Mouse (Mus musculus) splenic B cell, adult 2 months (primary cell): ENCODE results near the gene Cmpk1.

ENCODE experiments used
- DNase-seq: peaks from one replicate; pipeline ENCODE4 v3.0.0-alpha.2; 2011; ENCODE audit warnings: low read depth, low spot score
- H3K27me3 ChIP-seq: 2 replicates; pipeline ENCODE4 v1.6.1; 2012; ENCODE audit warnings: mild to moderate bottlenecking, low read length, moderate library complexity, mixed read lengths; ENCODE audit not compliant: control insufficient read depth, poor library complexity, insufficient read depth, severe bottlenecking
- H3K36me3 ChIP-seq: 2 replicates; pipeline ENCODE4 v1.6.1; 2012; ENCODE audit warnings: mild to moderate bottlenecking, low read length, moderate library complexity, mixed read lengths; ENCODE audit not compliant: control insufficient read depth, poor library complexity, insufficient read depth, severe bottlenecking

The Cmpk1 gene

DNA sequence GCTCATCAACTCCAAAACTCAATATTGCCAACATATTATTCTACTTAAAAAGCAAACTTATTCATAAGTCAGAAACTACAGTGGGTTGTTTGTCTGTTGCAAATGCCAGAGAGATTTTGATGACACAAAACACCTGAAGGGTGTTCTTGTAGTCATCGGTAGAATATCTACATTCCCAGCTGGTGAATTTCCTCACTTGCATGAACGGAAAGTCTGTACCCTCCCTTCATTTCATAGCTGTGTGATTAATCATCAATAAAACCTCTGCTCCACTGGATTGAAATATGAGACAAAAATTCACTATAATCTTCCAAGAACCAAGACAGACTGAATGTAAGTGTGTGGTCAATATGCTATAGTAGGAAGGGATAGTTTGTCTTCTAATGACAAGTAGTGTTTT is 27.5 kb downstream of the Cmpk1 start:
- no peak for DNase-seq
- H3K36me3 ChIP-seq = peaks cover 2% of the 10 kb centered on the region
- no peaks in the 10 kb centered on the region for H3K27me3 ChIP-seq

DNA sequence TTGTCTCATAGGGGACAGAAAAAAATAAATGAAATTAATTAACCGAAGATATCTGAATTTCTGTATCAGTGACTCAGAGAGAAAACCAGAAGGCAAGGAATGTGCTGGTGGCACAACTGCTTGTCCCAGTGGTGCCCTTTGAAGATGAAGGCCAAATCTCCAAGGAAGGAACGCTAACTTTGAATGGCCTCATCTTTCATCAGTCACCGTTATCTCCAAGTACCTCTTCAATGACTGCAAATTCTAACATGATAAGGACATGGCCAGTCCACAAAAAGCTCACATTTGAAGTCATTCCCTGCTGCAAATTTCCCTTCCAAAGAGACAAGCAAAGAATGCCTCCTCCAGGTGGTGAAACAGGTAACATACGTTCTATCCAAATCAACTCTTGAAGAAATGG is 28.3 kb downstream of the Cmpk1 start:
- DNase-seq = no peak
- H3K27me3 ChIP-seq = no peaks in the 10 kb centered on the region

GRCm38 (mm10) chr4:114958231-114958630 is 28.8 kb downstream of the Cmpk1 start:
- DNase-seq = no peak

More for the DNA sequence above, 28.3 kb downstream of the Cmpk1 start:
- peaks cover 2% of the 10 kb centered on the region for H3K36me3 ChIP-seq

GRCm38 (mm10) chr4:114957403-114957802 is 29.6 kb downstream of the Cmpk1 start:
- Histone ChIP-seq H3K27me3 (no peaks in the 10 kb centered on the region), H3K36me3 (no peaks in the 10 kb centered on the region)
- no peak for DNase-seq

More at GRCm38 (mm10) chr4:114958231-114958630, 28.8 kb downstream of the Cmpk1 start:
- Histone ChIP-seq H3K36me3 (peaks cover 2% of the 10 kb centered on the region), H3K27me3 (no peaks in the 10 kb centered on the region)

DNA sequence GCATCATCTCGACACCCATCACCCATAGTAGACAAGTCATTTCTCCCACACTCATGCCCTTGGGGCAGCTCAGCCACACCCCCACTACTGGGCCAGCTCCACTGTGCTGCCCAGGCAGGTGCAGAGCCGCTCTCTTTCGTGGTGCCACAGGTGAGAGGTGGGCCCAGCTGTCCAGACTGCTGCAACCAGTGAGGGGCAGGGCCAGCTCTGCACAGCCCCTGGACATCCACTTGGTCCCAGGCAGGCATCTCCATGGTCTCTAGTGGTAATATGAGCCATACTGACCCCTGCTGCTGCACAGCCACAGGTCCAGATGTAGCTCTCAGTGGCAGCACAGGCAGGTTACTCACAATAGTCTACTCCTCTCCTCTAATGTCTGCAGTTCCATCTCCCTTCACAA is 33.9 kb downstream of the Cmpk1 start:
- Histone ChIP-seq H3K36me3 (no peaks in the 10 kb centered on the region), H3K27me3 (no peaks in the 10 kb centered on the region)
- DNase-seq = no peak

DNA sequence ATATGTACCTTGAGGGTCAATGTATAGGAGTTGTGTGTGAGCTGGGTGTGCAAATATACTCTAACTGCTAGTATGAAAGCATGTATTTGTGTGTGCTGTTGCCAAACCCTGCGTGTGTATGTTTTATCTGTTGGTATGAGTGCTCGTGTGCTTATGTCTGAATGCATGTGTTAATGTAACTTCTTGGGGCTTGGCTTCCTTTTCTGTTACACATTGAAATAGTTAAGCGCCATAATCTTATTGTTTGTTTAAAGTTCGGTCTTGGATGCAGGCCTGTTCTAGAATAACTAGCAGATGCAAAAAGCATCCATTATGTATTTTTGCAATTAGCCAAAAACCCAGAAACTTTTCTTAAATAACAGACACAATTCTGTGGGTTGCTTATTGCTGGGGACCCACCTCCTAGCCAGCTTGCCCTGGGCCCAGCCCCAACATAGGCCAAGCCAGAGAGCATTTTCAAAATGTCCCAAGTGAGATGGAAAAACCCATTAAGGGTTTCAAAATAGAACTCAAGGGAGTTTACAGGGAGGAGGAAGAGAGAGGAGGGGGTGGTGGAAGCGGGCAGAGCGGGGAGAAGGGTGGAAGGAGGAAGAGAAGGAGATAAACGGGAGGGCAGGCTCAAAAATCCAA is 39.1 kb downstream of the Cmpk1 start:
- no peak for DNase-seq

DNA sequence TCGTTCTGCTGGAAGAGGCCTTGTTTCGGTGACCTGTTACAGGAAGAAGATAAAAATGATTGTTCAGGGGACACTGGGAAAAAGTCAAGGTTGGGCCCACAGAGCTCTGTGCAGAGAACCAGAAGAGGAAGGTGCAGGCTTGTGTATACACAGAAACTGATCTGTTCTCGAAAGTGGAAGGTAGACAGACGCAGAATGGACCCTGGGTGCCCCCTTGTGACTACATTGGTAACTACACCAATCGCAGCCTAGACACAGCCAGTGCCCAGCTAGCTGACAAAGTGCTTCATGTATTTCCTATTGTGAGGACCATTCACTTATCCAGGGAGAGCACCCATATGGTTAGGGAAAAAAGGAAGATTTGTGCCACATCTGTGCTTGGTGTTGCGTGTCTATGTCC is 39.6 kb downstream of the Cmpk1 start:
- no peaks in the 10 kb centered on the region for H3K36me3 ChIP-seq
- peak; percentile 83 for DNase-seq
- no peaks in the 10 kb centered on the region for H3K27me3 ChIP-seq

More for the DNA sequence above, 39.1 kb downstream of the Cmpk1 start:
- Histone ChIP-seq H3K36me3 (no peaks in the 10 kb centered on the region), H3K27me3 (no peaks in the 10 kb centered on the region)

DNA sequence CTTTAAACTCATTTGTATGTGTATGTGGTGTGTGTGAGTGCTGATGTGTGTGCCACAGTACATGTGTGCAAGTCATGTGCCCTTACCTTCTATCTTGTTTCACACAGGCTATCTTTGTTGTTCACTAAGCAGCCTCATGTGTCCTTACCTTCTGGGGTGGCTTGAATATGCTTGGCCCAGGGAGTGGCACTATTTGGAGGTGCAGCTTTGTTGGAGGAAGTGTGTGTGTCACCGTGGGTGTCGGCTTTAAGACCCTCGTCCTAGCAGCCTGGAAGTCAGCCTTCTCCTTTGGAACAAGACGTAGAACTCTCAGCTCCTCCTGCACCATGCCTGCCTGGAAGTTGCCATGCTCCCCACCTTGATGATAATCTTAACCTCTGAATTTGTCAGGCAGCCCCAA is 40.6 kb downstream of the Cmpk1 start:
- Histone ChIP-seq H3K27me3 (no peaks in the 10 kb centered on the region), H3K36me3 (no peaks in the 10 kb centered on the region)
- DNase-seq = no peak

DNA sequence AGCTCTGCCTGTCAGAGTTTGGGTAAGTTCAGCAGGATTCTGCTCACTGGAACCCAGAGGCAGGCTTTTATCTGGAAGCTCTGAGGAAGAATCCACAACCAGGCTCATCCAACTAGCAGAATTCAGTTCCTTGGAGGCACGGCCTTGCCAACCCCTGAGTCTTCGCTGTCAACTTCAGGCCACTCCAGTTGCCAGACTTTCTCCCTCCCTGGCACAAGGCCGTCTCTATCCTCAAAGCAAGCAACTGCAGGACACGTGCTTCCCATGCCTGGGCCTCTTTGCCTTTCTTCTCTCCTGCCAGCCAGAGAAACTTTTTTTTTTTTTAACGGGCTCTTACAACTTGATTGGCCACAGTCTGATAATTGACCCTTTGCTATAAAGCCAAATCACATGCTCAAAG is 42.0 kb downstream of the Cmpk1 start:
- DNase-seq = no peak
- Histone ChIP-seq H3K27me3 (no peaks in the 10 kb centered on the region), H3K36me3 (no peaks in the 10 kb centered on the region)

DNA sequence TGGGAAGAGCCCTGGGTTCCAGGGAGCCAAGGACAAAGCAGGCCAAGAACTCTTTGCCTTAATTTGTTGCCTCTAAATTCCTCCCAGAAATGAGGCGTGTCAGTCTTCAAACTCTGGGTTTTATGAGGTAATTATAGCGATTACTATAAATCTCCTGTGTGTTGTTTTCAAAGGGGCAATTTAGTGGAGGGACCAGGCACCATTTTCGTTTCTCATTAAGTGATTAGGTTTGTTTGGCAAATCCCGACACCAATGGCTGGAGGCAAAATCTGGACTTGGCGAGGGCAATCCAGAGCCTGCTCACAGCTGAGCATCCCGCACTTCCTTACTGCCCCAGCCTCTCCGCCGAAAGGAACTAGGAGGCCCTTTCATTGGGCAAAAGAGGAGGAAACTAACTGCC is 44.5 kb downstream of the Cmpk1 start:
- Histone ChIP-seq H3K27me3 (no peaks in the 10 kb centered on the region), H3K36me3 (no peaks in the 10 kb centered on the region)
- DNase-seq = no peak

DNA sequence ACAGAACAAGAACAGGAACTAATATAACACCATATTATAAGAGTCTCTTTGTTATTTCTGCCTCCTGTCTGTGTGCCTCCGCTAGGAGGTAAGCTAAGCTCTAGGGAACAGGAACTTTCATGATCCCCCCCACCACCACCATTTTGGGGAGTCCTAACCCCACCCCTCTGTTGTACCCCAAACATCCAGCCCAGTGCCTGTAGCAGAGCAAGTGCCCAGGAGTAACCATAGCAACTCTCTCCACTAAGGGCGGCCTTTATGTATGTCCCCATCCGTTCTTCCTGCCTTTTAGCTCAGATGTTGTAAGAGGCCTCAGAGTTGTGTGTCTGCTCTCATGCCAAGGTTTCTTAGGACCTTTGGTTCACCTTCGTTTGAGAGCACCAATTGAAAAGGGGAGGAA is 44.9 kb downstream of the Cmpk1 start:
- no peak for DNase-seq
- Histone ChIP-seq H3K27me3 (no peaks in the 10 kb centered on the region), H3K36me3 (no peaks in the 10 kb centered on the region)

DNA sequence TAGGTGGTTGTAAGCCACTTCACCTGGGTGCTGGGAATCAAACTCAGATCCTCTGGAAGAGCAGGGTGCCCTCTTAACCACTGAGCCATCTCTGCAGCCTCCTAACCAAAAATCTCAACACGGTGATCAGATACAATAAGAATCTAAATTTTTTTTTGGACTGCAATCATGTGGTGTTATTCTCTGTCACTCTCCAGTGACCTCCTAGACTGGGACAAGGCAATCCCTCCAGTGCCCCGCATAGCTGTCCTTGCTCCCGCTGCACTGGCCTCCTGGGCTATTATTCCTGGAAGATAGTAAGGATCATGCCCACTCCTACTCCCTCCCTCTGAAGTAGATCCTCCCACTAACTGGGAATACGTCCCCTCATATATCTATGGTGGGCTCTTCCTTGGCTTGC is 45.7 kb downstream of the Cmpk1 start:
- DNase-seq = no peak
- H3K36me3 ChIP-seq = no peaks in the 10 kb centered on the region
- no peaks in the 10 kb centered on the region for H3K27me3 ChIP-seq

GRCm38 (mm10) chr4:114938248-114938647 is 48.8 kb downstream of the Cmpk1 start:
- DNase-seq = no peak
- no peaks in the 10 kb centered on the region for H3K36me3 ChIP-seq
- 0 out of 2 replicates have a peak, but pooled peaks cover 1% of the 10 kb centered on the region for H3K27me3 ChIP-seq

DNA sequence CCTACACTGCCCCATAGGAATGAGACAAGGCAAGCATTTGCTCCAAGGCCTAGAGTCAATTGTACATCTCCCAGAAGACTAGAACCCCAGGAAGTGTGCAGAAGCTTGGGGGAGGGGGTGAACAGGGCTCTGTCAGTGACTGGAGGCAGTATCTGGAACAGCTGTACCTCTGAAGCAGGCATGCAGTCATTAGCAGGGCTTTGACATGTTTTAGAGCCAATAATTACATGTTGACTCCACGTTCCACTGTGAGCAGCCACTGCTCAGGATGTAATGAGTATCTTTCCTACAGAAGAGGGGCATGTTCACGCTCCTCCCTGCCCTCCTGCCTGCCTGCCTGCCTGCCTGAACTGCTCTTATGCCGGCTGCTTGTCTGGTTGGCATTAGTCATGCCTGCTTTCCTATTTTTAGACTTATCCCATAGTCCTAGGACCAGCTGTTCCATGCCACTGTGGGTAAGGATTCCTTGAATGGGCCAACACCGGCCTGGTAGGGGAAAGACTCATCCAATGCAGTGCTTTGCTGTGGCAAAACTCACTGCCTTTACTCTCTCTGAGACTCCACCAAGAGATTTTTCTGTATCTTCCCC is 49.5 kb downstream of the Cmpk1 start:
- no peak for DNase-seq
- Histone ChIP-seq H3K27me3 (0 out of 2 replicates have a peak, but pooled peaks cover 1% of the 10 kb centered on the region), H3K36me3 (no peaks in the 10 kb centered on the region)

GRCm38 (mm10) chr4:114934188-114934587 is 52.9 kb downstream of the Cmpk1 start:
- Histone ChIP-seq H3K27me3 (0 out of 2 replicates have a peak, but pooled peaks cover 1% of the 10 kb centered on the region), H3K36me3 (no peaks in the 10 kb centered on the region)
- peak; percentile 34 for DNase-seq

- no peaks in the 10 kb centered on the region for H3K36me3 ChIP-seq
- H3K27me3 ChIP-seq = 0 out of 2 replicates have a peak, but pooled peaks cover 1% of the 10 kb centered on the region
- no peak for DNase-seq
Measured at GRCm38 (mm10) chr4:114932747-114933146, 54.3 kb downstream of the Cmpk1 start.
